Mouse (Mus musculus): ENCODE measurements around the gene Focad.

DNA sequence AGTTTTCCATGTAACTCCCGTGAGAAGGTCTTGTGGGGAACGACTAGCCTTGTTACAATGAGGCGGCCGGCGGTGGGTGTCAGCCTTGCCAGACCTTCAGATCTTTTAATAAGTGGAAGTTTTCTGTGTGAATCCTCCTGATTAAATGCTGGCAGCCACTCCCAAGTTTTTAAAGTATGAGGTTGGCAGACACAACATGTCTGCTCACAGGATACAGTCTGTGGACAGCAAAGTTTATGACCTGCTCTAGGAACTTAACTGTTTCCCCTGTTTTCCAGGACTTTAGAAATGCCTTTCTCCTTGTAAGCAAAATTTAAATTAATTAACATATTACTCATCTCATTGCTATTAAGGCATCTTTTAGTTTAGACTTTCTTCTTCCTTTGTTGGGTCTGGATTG lies 64.8 kb downstream of the Focad start:
- TF ChIP-seq POLR2A (IDR thresholded peaks at IDR 0.05; ENCODE audit: low read depth, low read length) (no peak), CTCF (IDR thresholded peaks at IDR 0.05; ENCODE audit: borderline replicate concordance, insufficient read depth, low read length) (no peak)

Data from embryonic fibroblast, embryonic 13.5 days (primary cell).